Mouse (Mus musculus) spleen, adult 10 weeks (tissue): Measurements from ENCODE around the gene Scgb2b2. TPM values are rescaled to one million over a fixed set of nuclear protein-coding genes. Genes with fewer than 3 reads are reported as not detected.

ENCODE experiments used
- polyA plus RNA-seq: library from polyadenylated mRNA; stranded (reverse); fragments of 350-450 nt; fragmentation: Illumina TruSeq; extraction: RNeasy Lipid Tissue Mini Kit (QIAGEN cat#74804); gene quantifications from one replicate; pipeline ENCODE4 v1.2.3, GENCODE M21; 2015; ENCODE audit warnings: low replicate concordance; ENCODE audit not compliant: insufficient read depth

Scgb2b2 gene
- not detected for polyA plus RNA-seq

GRCm38 (mm10) chr7:31290208-31290607 lies at the start of gene Scgb2b2:
Gene Scgb2b2 (plus strand): TSS chr7:31290508.

DNA sequence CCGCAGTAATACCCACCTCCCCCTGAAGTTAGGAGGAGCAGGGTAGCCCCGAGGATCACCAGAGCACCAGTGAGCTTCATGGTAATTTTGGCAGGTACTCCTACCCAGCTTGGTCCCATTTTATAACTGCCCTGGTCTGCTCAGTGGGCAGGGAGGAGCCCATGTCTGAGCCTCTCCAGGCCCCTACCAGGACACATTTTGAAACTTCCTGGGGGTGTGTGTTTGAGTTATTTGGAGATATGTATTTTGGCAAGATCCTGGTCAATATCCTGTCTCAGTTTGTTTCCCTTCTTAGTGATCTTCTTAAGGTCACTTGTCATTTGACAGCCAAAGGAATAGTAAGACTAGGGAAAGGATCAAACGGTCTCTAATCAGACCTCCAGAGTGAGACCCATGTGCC lies 1.4 kb downstream of the Scgb2b2 start, which contains the start of gene Scgb1b2:
Gene Scgb1b2, minus strand, starts transcription at position 101 of the 400 bp plus-strand sequence.

Other genes starting within 250 kb of the Scgb2b2 start
- 388 TPM for gene Fxyd5, start 248.0 kb upstream of the Scgb2b2 start, polyA plus RNA-seq
- gene Fxyd7, start 239.0 kb upstream of the Scgb2b2 start, polyA plus RNA-seq = not detected
- gene Fxyd1, start 233.3 kb upstream of the Scgb2b2 start, polyA plus RNA-seq = 18.1 TPM
- gene Lgi4, start 231.2 kb upstream of the Scgb2b2 start, polyA plus RNA-seq = 0.84 TPM
- 2.1 TPM for gene Fxyd3, start 213.8 kb upstream of the Scgb2b2 start, polyA plus RNA-seq
- 5.0 TPM for gene Hpn, start 175.2 kb upstream of the Scgb2b2 start, polyA plus RNA-seq
- 12.2 TPM for gene Scn1b, start 163.5 kb upstream of the Scgb2b2 start, polyA plus RNA-seq
- gene Gramd1a, start 134.6 kb upstream of the Scgb2b2 start, polyA plus RNA-seq = 115 TPM
- gene Scgb1b2, start 1.3 kb downstream of the Scgb2b2 start, polyA plus RNA-seq = not detected
- not detected for gene Scgb2b3, start 71.6 kb downstream of the Scgb2b2 start, polyA plus RNA-seq
- not detected for gene Scgb1b3, start 85.1 kb downstream of the Scgb2b2 start, polyA plus RNA-seq